Mouse (Mus musculus): ENCODE data around the gene Pate4.
A peak's percentile ranks its signal among the peaks of the same experiment; 100 is the strongest.
"Not testable (repeated sequence)": the region's sequence is repeated elsewhere in the genome, so short reads cannot be mapped to it uniquely, and the experiment has no call there.

Pate4 gene

GRCm38 (mm10) chr9:35611841-35612240 lies at the start of gene Pate4:
TSS of gene Pate4 (minus strand) at chr9:35611941.
- DNase-seq (ENCODE audit: low spot score in 2 of 2), result no peak

GRCm38 (mm10) chr9:35648102-35648501 lies 36.4 kb upstream of the Pate4 start, which contains the start of gene Pate3:
TSS of gene Pate3 (minus strand) at chr9:35648202.
- DNase-seq (ENCODE audit: low spot score in 2 of 2), result no peak

- no peak for DNase-seq (ENCODE audit: low spot score in 2 of 2)
These were observed 21.2 kb upstream of the Pate4 start for GRCm38 (mm10) chr9:35632981-35633380.

- not testable (repeated sequence) for DNase-seq (ENCODE audit: low spot score in 2 of 2)
These were observed 5.0 kb upstream of the Pate4 start for GRCm38 (mm10) chr9:35616784-35617183.

GRCm38 (mm10) chr9:35614005-35614404 lies 2.3 kb upstream of the Pate4 start:
- no peak for DNase-seq (ENCODE audit: low spot score in 2 of 2)

GRCm38 (mm10) chr9:35607647-35608405 lies 3.9 kb downstream of the Pate4 start:
- no peak for DNase-seq (ENCODE audit: low spot score in 2 of 2)

- DNase-seq (ENCODE audit: low spot score in 2 of 2), result no peak
These were observed 18.8 kb downstream of the Pate4 start for GRCm38 (mm10) chr9:35592903-35593302.

GRCm38 (mm10) chr9:35587674-35588073 lies 24.1 kb downstream of the Pate4 start:
- no peak for DNase-seq (ENCODE audit: low spot score in 2 of 2)

GRCm38 (mm10) chr9:35574416-35574815 lies 37.3 kb downstream of the Pate4 start:
- no peak for DNase-seq (ENCODE audit: low spot score in 2 of 2)

- no peak for DNase-seq (ENCODE audit: low spot score in 2 of 2)
These were observed 41.1 kb downstream of the Pate4 start for GRCm38 (mm10) chr9:35570663-35571062.

GRCm38 (mm10) chr9:35569571-35570534 lies 41.9 kb downstream of the Pate4 start, which contains the start of the genes Pate2 and Hyls1:
TSS of gene Pate2 (plus strand) at chr9:35570284.
TSS of gene Hyls1 (minus strand) at chr9:35570398.
- peak; percentile 92 to 93 for DNase-seq (ENCODE audit: low spot score in 2 of 2)

- DNase-seq (ENCODE audit: low spot score in 2 of 2), result no peak
These were observed 43.7 kb downstream of the Pate4 start for GRCm38 (mm10) chr9:35567995-35568394.

- DNase-seq (ENCODE audit: low spot score in 2 of 2), result no peak
These were observed 47.1 kb downstream of the Pate4 start for GRCm38 (mm10) chr9:35564536-35565240.

GRCm38 (mm10) chr9:35561583-35561982 lies 50.2 kb downstream of the Pate4 start:
- DNase-seq (ENCODE audit: low spot score in 2 of 2), result no peak

- DNase-seq (ENCODE audit: low spot score in 2 of 2), result no peak
These were observed 50.7 kb downstream of the Pate4 start for GRCm38 (mm10) chr9:35561076-35561475.

GRCm38 (mm10) chr9:35559009-35559890 lies 52.5 kb downstream of the Pate4 start:
- DNase-seq (ENCODE audit: low spot score in 2 of 2), result peak; percentile 63 to 73

- no peak for DNase-seq (ENCODE audit: low spot score in 2 of 2)
These were observed 53.3 kb downstream of the Pate4 start, which contains the start of the genes Ddx25 and Pus3 for GRCm38 (mm10) chr9:35558257-35559008. TSS of gene Ddx25 (minus strand) at chr9:35558528. TSS of gene Pus3 (plus strand) at chr9:35558595.
